Mouse (Mus musculus): ENCODE data around the gene Pygo1.

The Pygo1 gene

DNA sequence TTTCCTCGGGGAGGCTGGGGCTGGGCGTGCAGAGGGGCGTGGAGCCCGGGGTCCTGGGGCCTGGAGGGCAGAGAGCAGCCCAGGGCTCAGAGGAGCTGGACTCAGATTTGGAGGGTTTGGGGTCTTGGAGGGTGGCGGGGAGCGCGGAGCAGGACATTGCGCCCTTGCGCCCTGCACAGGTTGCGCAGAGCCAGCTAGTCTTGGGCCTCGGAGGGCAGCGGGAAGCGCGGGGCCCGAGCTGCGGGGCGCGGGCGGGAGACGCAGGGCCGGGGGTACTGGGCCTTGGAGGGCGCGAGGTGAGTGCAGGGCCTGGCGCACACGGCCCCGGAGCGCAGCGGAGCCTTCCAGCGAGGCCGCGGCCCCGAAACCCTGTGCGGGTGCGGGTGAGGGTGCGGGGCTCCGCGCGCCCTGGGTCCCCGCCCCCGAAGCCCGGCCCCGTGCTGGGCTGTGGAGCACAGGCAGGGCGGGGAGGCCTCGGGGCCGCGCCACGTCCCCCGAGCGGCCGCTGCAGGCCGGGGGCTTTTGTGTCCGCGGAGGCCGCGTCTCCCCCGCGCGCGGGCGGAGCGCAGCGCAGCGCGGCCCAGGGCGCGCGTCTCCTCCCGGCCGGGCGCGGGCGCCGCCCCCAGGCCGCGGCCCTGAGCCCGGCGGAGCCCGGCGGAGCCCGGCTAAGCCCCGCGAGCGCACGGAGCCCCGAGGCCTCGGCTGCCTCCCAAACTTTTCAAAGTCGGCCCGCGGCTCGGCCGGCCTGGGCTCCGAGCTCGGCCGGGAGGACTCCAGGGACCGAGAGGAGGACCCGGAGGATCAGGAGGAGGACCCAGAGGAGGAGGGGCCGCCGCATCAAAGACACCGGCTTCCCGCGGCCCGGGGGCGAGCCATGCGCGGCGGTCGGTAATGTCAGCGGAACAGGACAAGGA lies at the start of gene Pygo1:
TSS of gene Pygo1 (plus strand) at position 625 of the 914 bp plus-strand sequence.
- peak; percentile 73 for DNase-seq

DNA sequence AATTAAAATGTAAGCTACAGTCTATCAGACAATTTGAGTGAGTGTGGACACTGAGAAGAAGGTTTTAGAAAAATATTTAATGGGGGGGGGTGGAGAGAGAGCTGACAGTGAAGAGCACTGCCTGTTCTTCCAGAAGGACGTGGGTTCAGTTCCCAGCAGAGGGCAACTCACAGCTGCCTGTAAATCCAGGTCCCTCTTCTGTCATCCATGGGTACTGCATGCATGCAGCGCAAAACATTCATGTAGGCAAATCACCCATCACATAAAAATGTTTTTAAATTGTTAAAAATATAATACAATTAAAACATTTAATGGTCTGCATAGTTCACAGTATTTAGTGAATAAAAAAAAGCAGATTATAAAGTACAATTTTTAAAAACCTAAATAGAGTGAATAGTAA lies 49.6 kb upstream of the Pygo1 start:
- no peak for DNase-seq

DNA sequence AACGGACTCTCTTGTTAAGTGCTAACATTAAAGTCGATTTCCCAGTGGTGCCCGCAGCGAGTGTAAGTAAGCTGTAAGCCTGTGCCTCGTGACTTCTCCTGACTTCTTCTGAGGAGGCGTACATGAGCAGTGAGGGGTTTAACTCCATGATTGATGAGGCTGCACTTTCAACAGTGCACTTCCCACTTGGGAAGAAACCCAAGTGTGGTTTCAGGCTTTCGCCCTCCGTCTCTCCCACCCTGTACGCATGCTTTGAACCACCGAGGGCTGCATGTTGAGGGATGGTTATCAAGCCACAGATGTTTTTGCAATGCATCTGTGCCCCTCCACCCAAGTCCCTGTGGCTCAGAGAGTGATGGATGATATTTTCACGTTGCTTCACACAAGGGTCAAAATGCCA lies 47.5 kb upstream of the Pygo1 start:
- peak; percentile 15 for DNase-seq

DNA sequence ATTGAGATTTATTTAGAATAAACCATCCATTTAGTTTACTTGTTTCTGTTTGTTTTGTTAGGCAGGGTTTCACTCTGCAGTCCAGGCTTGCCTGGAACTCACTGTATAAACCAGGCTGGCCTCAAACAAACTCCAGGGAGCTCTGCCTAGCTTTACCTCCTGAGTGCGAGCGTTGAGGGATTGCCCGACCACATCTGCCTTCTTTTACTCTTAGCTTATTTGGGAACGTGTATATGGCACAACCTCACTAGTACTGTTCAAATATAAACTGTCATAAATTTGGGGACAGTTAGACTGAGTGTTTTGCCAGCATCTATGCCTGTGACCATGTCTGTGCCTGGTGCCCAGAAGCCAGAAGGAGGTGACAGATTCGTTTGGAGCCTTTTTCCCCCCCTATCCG lies 46.8 kb upstream of the Pygo1 start:
- DNase-seq, result no peak

DNA sequence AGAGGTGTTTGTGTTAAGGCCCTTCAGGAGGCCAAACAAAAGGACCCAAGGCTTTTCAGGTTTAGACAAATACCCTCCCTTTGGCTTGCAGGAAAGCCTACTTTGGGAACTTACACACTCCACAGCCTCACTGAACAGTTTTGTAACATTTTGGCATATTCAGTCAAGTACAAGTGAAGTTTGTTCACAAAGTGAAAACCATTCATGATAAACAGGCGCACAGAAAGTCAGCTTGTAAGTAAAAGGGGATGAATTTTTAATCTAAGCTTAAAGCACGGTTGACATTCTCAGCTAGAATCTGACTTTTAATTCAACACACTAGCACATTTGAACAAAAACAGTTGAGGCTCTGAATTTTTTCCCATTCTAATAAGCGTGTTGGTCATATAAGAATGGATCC lies 45.8 kb upstream of the Pygo1 start:
- DNase-seq, result no peak

GRCm38 (mm10) chr9:72880225-72880960 lies 45.1 kb upstream of the Pygo1 start:
- peak; percentile 68 for DNase-seq

DNA sequence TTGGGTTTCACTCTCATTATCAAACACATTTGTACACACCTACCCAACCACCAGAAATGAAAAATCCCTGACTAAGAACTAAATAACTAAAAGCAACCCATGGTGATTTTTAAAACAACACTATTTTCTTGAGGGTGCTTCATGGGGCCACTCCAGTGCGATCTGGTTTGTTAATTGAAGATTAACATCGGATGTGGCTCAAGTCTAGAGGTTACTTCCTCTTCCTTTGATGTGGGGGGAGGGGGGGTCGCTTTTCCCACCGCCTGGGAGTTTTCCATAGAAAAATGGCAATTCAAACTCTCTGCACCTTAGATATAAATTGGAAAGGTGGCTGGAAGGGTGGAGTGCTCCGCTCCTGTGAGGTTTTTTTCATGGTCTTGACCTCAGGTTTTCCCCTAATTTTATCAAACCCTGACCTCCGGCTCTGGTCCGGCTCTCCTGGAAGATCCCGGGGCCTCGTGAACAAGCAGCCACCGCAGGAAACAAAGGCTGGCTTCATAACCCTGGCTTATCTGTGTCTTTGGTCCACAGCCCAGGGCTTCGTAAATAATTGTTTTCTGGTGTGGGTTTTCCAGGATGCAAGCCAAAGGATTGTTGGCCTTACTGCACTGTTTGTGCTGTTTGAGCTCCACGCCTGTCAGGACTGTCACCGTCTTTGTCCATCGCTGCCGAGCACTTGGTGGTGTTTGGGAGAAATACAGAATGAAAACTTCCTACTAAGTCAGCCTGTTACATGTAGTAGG lies 44.2 kb upstream of the Pygo1 start:
- peak; percentile 76 for DNase-seq

DNA sequence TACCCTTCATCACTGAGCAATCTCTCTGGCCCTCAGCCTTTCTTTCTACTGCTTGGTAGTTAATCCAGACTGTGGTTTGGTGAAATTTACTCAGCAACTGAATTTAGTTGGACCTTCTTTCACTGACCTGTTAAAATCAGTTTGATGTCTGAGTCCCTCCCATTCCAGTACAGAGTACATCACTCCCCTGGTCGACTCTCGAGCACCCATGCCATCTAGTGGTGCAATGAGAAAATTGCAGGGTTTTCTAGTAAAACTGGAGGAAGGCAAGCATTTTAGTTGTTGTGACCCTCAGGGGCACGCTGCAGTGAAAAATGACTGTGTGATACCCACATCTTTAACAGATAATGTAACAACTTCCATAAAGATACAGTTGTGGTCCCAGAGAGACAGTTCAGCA lies 41.5 kb upstream of the Pygo1 start:
- peak; percentile 72 for DNase-seq

DNA sequence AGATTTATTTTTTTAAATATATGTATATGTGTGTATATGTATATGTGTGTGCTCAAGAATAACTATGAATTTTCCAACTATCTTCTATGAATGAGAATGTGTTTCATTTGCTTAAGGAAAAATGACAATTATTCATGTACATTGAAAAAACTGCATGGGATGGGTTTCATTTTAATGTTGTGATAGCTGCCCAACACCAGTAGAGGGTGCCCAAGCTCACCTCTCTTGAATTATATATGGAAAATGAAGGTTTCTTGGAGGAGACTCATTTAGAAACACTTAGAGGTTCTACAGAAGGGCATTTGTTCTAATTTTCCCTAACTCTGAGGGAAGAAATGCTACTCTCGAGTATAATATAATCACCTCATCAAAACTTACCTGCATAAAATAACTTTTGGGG lies 35.7 kb upstream of the Pygo1 start:
- DNase-seq, result peak; percentile 30

GRCm38 (mm10) chr9:72890499-72891085 lies 34.9 kb upstream of the Pygo1 start:
- no peak for DNase-seq

- DNase-seq, result no peak
Observed at GRCm38 (mm10) chr9:72892761-72893160, 32.7 kb upstream of the Pygo1 start.

DNA sequence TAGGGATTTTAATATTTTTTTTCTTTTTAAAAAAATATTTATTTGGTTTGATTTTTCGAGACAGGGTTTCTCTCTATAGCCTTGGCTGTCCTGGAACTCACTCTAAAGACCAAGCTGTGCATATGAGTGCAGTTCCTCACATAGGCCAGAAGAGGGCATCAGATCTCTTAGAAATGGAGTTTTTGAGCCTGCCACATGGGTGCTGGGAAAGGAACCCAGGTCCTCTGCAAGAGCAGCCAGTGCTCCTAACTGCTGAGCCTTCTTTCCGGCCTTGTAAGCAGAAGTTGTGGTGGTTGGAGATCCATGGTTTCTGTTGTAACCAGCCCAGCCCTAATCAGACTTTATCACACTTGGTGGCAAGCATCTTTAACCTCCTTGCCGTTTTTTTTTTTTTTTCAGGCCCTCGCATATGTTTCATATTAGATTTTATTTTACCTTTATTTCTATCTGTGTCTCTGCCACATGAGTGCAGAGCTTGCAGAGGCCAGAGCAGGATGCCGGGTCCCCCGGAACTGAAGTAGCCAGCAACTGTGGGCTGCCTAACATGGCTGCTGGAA lies 30.6 kb upstream of the Pygo1 start:
- DNase-seq, result no peak

- DNase-seq, result no peak
Observed at GRCm38 (mm10) chr9:72902057-72902456, 23.4 kb upstream of the Pygo1 start.

- DNase-seq, result no peak
Observed at GRCm38 (mm10) chr9:72902611-72903010, 22.8 kb upstream of the Pygo1 start.

GRCm38 (mm10) chr9:72906693-72907103 lies 18.7 kb upstream of the Pygo1 start:
- DNase-seq, result peak; percentile 44

- no peak for DNase-seq
Observed at GRCm38 (mm10) chr9:72911381-72911780, 14.1 kb upstream of the Pygo1 start.

DNA sequence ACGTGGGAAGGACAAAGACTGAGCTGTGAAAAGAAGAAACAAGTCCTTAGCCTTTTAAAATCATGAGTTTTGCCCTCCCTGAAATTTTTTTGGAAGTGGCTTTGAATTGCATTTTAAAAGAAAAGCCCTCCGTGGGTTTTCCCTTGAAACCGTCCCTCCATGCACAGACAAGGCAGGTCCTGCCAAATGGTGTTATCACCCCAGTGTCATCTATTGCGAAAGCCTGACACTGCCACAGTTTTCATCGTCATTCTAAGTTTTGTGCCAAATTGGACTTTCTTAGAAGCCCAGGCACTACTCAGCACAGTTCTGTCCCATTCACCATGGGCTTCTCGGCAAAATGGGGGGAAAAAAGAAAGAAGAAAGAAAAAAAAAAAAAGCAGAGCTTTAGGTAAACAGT lies 11.9 kb upstream of the Pygo1 start:
- DNase-seq, result no peak

GRCm38 (mm10) chr9:72915728-72916127 lies 9.7 kb upstream of the Pygo1 start:
- no peak for DNase-seq

DNA sequence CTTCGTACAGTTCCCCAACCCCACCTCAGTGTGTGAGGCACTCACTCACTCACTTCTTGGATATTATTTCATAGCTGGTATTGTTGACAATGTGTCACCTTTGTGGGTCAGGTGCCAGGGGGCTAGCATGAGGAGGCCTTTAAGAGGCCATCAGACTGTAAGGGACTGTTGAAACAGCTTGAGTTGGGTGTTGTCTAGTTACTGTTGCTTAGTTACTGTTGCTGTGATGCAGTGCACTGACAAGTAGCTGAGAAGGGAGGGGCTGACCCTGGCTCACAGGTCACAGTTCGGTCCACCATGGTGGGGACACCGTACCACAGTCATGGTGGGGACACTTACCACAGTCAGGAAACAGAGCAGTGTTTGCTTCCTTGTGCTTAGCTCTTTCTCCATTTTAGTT lies 2.4 kb upstream of the Pygo1 start:
- DNase-seq, result no peak

GRCm38 (mm10) chr9:72925935-72926258 lies 452 bp downstream of the Pygo1 start:
- DNase-seq, result no peak

DNA sequence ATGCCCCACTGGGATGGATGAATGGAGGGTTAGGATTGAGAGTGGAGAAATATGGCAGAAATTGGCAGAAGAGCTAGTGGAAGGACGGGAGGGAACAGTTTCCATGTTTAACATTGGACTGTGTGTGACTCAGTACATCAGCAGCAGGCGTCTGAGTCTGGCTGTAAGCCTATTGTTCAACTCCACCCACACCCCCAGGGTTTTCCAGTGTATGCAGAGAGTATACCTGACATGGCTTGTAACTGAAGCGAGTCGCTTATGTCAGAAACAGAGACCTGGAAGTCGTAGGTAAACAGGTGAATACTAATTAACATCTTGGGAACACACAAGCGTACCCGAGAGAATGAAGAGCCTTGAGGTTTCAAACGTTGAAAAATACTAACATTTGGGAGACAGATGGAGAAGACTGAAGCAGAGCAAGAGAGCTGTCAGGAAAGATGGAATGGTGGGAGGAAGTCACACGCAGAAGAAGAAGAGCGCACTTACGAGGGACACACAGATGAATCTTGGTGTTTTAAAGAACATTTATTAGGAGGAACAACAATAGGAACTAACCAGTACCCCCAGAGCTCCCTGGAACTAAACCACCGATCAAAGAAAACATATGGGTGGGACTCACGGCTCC lies 5.8 kb downstream of the Pygo1 start:
- no peak for DNase-seq

DNA sequence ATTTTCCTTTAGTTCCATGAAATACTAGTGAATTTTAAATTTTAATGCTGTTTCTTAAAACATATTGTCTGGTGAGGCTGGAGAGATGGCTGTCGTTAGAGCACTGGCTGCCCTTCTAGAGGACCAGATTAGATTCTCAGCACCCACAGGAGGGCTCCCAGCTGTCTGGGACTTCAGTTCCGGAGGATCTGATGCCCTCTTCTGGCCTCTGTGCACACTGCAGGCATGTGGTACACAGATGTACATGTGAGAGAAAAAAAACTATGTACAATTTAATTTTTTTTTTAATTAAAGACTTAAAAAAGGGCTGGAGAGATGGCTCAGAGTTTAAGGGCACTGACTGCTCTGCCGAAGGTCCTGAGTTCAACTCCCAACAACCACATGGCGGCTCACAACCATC lies 9.9 kb downstream of the Pygo1 start:
- peak; percentile 15 for DNase-seq

Data from kidney, postnatal 10 days (tissue).